Mouse (Mus musculus) intestine, embryonic 16.5 days (tissue): ENCODE results near the gene Hnf1a. TPM values are rescaled to one million over a fixed set of nuclear protein-coding genes. Genes with fewer than 3 reads are reported as not detected.
"Not testable (repeated sequence)": the region's sequence is repeated elsewhere in the genome, so short reads cannot be mapped to it uniquely, and the experiment has no call there.

Source experiments
- ATAC-seq: fragments of 200-750 bp; cut with Nextera tagmentation; 2 replicates; pipeline ENCODE4 v1.8.0; 2017; ENCODE audit warnings: moderate TSS enrichment, moderate library complexity
- H3K27ac ChIP-seq: fragments of 300-500 bp; sonication (generic); 2 replicates; pipeline ENCODE4 v1.5.1; 2014; ENCODE audit warnings: mild to moderate bottlenecking, low read length
- H3K27me3 ChIP-seq: fragments of 300-500 bp; sonication (generic); replicated peaks from 2 replicates; pipeline ENCODE4 v1.6.1; 2014; ENCODE audit warnings: low read length, control low read depth, mixed read lengths; ENCODE audit not compliant: control insufficient read depth, insufficient read depth
- H3K36me3 ChIP-seq: fragments of 300-500 bp; sonication (generic); 2 replicates; pipeline ENCODE4 v1.6.1; 2014; ENCODE audit warnings: low read length, control low read depth; ENCODE audit not compliant: control insufficient read depth, insufficient read depth
- H3K4me1 ChIP-seq: fragments of 300-500 bp; sonication (generic); 2 replicates; pipeline ENCODE4 v1.6.1; 2014; ENCODE audit warnings: low read length, control low read depth, mixed read lengths; ENCODE audit not compliant: control insufficient read depth, insufficient read depth
- H3K4me2 ChIP-seq: fragments of 300-500 bp; sonication (generic); 2 replicates; pipeline ENCODE4 v1.6.1; 2014; ENCODE audit warnings: low read depth, low read length, control low read depth
- H3K4me3 ChIP-seq: fragments of 300-500 bp; sonication (generic); 2 replicates; pipeline ENCODE4 v1.5.1; 2014; ENCODE audit warnings: mild to moderate bottlenecking, low read length
- H3K9ac ChIP-seq: fragments of 300-500 bp; sonication (generic); 2 replicates; pipeline ENCODE4 v1.6.1; 2014; ENCODE audit warnings: low read depth, low read length
- H3K9me3 ChIP-seq: fragments of 300-500 bp; sonication (generic); 2 replicates; pipeline ENCODE4 v1.6.1; 2016; ENCODE audit warnings: low read length, control low read depth; ENCODE audit not compliant: control insufficient read depth
- WGBS: fragments of 180-500 bp; shearing (Covaris S2); extraction: QIAGEN DNeasy Blood & Tissue Kit; methylation state at CpG from one replicate; pipeline ENCODE4 v1.1.7; 2014; 5-methylcytosine and 5-hydroxymethylcytosine counted together
- polyA plus RNA-seq: library from polyadenylated mRNA; unstranded; fragments of >200 nt; fragmentation: Nextera tagmentation; extraction: Ambion mirVana; gene quantifications from 2 replicates; pipeline ENCODE4 v1.2.1, GENCODE M21; 2015

Hnf1a gene
- polyA plus RNA-seq, 1 experiment from 2014 or later = 16.1 TPM

DNA sequence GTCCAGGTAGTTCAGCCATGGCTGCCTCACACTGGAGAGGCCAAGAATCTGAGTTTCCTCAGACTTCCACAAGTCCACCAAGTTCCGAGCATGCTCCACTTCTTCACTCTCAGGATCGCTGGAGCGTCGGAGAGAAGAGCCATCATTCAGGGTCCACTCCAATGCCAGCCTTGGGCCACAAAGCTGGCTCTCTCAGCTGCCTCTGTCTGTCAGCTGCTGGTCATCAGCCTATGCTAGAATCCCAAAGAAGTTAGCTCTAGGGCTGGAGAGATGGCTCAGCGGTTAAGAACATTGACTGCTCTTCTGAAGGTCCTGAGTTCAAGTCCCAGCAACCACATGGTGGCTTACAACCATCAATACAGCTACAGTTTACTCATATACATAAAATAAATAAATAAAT, 53.5 kb downstream of the Hnf1a start:
- not testable (repeated sequence) for ATAC-seq, H3K4me3 ChIP-seq, H3K4me2 ChIP-seq, H3K27me3 ChIP-seq, H3K4me1 ChIP-seq, H3K36me3 ChIP-seq, H3K27ac ChIP-seq, H3K9me3 ChIP-seq, H3K9ac ChIP-seq
- 95% methylated on average over 5 of the region's 5 CpGs for WGBS

- no peak for ATAC-seq
- Histone ChIP-seq H3K4me2 (no peak overlapping the region), H3K36me3 (no peaks in the 10 kb centered on the region), H3K27me3 (no peaks in the 10 kb centered on the region), H3K27ac (no peak overlapping the region), H3K9ac (no peak overlapping the region), H3K4me1 (0 out of 2 replicates have a peak, but pooled peaks cover under 1% of the 10 kb centered on the region), H3K9me3 (no peaks in the 10 kb centered on the region), H3K4me3 (no peak overlapping the region)
- 91% methylated on average over 4 of the region's 4 CpGs for WGBS
Observed at GRCm38 (mm10) chr5:114916777-114917176, 54.1 kb downstream of the Hnf1a start.

DNA sequence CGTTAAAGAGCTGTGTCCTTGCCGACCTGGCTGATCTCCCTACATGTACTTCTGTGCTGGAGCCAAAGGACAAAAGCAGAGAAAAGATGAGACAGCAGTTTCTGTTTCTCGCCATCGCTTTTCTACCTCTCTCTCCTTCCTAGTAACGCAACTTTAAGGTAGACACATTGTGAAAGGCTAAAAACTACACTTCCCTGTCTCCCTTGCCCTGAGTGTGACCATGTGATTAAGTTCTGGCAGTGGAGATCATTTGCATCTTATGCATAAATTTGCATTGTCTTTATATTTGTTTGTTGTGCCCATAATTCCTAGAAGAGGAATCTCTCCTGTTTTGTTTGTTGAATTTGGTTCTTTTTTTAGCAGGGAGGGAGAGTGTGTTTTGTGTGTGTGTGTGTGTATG, 55.0 kb downstream of the Hnf1a start:
- WGBS = 73% methylated on average over 5 of the region's 5 CpGs
- no peak for ATAC-seq

DNA sequence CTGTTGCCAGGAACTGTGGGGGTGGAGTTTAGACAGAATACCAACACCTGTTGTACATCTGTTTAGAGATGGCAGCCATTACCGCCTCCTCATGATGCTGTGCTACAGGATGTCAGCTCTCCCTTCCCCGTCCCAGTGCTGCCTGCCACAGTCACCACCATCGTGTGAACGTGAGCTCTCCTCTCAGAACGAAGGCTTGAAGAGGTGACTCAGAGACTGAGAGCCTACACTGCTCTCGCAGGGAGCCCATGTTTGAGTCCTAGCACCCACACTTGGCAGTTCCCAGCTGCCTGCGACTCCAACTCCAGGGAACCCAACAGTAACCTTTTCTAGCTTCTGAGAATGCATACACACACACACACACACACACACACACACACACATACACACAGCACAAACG, 56.0 kb downstream of the Hnf1a start:
- H3K36me3 ChIP-seq = no peaks in the 10 kb centered on the region
- no peak overlapping the region for H3K27ac ChIP-seq
- no peak overlapping the region for H3K4me3 ChIP-seq
- H3K9ac ChIP-seq = no peak overlapping the region
- H3K9me3 ChIP-seq = no peaks in the 10 kb centered on the region
- H3K4me1 ChIP-seq = no peaks in the 10 kb centered on the region
- no peak for ATAC-seq
- 66% methylated on average over 8 of the region's 8 CpGs for WGBS
- H3K4me2 ChIP-seq = no peak overlapping the region
- H3K27me3 ChIP-seq = no peaks in the 10 kb centered on the region

More for the DNA sequence above, 55.0 kb downstream of the Hnf1a start:
- Histone ChIP-seq H3K9me3 (no peaks in the 10 kb centered on the region), H3K27me3 (no peaks in the 10 kb centered on the region), H3K4me3 (no peak overlapping the region), H3K27ac (no peak overlapping the region), H3K4me1 (no peaks in the 10 kb centered on the region), H3K36me3 (no peaks in the 10 kb centered on the region), H3K9ac (no peak overlapping the region), H3K4me2 (no peak overlapping the region)

DNA sequence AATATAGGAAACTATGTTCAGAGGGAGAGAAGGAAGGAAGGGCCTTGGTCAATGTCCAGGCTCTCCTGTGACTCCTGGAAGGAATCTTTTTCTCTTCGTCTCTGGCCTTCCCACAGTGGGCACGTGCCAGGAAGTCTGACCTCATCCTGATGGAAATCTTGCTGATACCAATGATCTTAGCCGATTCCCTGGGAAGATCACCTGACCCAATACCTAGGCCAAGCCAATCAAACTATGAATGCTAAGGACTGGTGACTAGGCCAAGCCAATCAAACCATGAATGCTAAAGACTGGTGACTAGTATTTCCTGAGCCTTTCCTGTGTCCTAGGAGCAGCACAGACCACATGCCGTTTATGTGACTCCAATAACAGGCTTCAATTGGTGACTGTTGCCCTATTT, 57.2 kb downstream of the Hnf1a start:
- 71% methylated on average over 4 of the region's 4 CpGs for WGBS
- H3K27me3 ChIP-seq = no peaks in the 10 kb centered on the region
- no peak for ATAC-seq
- no peak overlapping the region for H3K9ac ChIP-seq
- H3K36me3 ChIP-seq = no peaks in the 10 kb centered on the region
- no peak overlapping the region for H3K4me2 ChIP-seq
- H3K4me3 ChIP-seq = no peak overlapping the region
- H3K9me3 ChIP-seq = no peaks in the 10 kb centered on the region
- H3K4me1 ChIP-seq = no peaks in the 10 kb centered on the region
- H3K27ac ChIP-seq = no peak overlapping the region

DNA sequence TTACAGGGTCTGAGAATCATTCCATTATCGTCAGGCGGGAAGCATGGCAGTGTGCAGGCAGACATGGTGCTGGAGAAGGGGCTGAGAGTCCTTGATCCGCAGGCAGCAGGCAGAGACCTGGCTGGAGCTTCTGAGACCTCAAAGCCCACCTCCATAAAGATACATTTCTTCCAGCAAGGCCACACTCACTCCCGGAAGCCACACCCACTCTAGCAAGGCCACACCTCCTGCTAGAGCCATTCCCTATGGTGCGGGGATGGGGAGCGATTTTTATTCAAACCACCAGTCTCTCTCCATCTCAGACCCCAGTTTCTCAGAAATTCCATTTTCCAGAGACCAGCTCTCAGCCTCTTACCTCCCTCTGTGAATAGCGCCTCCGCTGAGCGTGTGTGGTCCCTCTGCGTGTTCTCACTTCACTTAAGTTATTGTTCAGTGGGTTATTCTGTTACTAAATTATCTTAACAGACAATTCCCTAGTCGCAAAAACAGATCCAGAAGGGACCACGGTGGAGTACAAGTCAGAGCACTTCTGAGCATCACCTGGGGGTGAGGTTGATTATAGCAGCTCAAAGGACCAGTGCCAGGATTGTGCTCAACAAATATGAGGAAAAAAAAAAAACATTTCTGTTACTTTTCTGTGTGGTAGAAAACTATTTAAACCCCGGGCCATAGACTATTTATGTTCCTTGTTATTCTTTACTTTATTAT, 62.1 kb downstream of the Hnf1a start:
- H3K36me3 ChIP-seq = no peaks in the 10 kb centered on the region
- H3K9me3 ChIP-seq = peaks cover 6% of the 10 kb centered on the region
- no peaks in the 10 kb centered on the region for H3K27me3 ChIP-seq

DNA sequence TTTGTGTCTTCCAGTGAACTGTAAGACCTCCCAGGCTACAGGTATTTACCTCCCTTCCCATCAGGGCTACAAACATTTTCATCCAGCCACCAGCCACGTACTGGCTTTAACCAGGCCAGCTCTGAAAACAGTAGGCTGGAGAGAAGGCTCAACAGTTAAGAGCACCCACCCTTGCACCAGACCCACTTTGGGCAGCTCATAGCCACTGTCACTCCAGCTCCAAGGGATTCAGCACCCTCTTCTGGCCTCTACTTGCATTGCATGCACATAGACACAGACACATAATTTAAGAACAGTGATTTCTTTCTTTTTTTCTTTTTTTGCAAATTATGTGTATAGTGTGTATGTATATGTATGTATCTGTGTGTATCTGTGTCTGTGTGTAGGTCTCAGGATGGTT, 68.5 kb downstream of the Hnf1a start:
- Histone ChIP-seq H3K9ac (no peak overlapping the region), H3K27ac (no peak overlapping the region), H3K36me3 (no peaks in the 10 kb centered on the region), H3K27me3 (no peaks in the 10 kb centered on the region), H3K9me3 (peaks cover 6% of the 10 kb centered on the region), H3K4me1 (peaks cover 5% of the 10 kb centered on the region; the same call in 1 of the 2 replicates), H3K4me2 (no peak overlapping the region), H3K4me3 (no peak overlapping the region)
- 39% methylated on average over 1 of the region's 1 CpGs for WGBS
- no peak for ATAC-seq

More for the DNA sequence above, 62.1 kb downstream of the Hnf1a start:
- ATAC-seq = no peak
- no peak overlapping the region for H3K4me3 ChIP-seq
- WGBS = 51% methylated on average over 13 of the region's 13 CpGs
- peaks cover 2% of the 10 kb centered on the region; the same call in 1 of the 2 replicates for H3K4me1 ChIP-seq
- H3K4me2 ChIP-seq = no peak overlapping the region
- no peak overlapping the region for H3K27ac ChIP-seq
- no peak overlapping the region for H3K9ac ChIP-seq

Other genes starting within 250 kb of the Hnf1a start
- 12.7 and 16.7 TPM in 2 replicates for gene Ankrd13a, start 196.4 kb downstream of the Hnf1a start, polyA plus RNA-seq
- gene Git2, start 195.6 kb downstream of the Hnf1a start, polyA plus RNA-seq = 27.1 and 29.9 TPM in 2 replicates
- 51.5 and 54.7 TPM in 2 replicates for gene 1500011B03Rik, start 147.6 kb downstream of the Hnf1a start, polyA plus RNA-seq
- gene 4930519G04Rik, start 117.4 kb downstream of the Hnf1a start, polyA plus RNA-seq = not detected in 2 replicates
- gene Gm9936, start 112.4 kb downstream of the Hnf1a start, polyA plus RNA-seq = 0.10 TPM in 2 replicates
- gene Oasl2, start 74.2 kb downstream of the Hnf1a start, polyA plus RNA-seq = 6.0 and 7.4 TPM in 2 replicates
- gene Oasl1, start 47.9 kb downstream of the Hnf1a start, polyA plus RNA-seq = 1.3 and 2.1 TPM in 2 replicates
- gene 2210016L21Rik, start 28.9 kb downstream of the Hnf1a start, polyA plus RNA-seq = 49.1 and 53.3 TPM in 2 replicates
- 8.1 and 8.6 TPM in 2 replicates for gene Sppl3, start 40.0 kb upstream of the Hnf1a start, polyA plus RNA-seq
- gene Gm10401, start 127.2 kb upstream of the Hnf1a start, polyA plus RNA-seq = 17.6 and 22.0 TPM in 2 replicates
- 150 and 162 TPM in 2 replicates for gene Acads, start 148.3 kb upstream of the Hnf1a start, polyA plus RNA-seq
- 22.1 and 23.2 TPM in 2 replicates for gene Unc119b, start 163.9 kb upstream of the Hnf1a start, polyA plus RNA-seq
- 68.5 and 82.4 TPM in 2 replicates for gene Mlec, start 187.1 kb upstream of the Hnf1a start, polyA plus RNA-seq
- gene Cabp1, start 223.3 kb upstream of the Hnf1a start, polyA plus RNA-seq = 0.80 and 1.2 TPM in 2 replicates